Mouse (Mus musculus) B cell, adult 2 months (primary cell): ENCODE data around the gene Gm45062.

Experiments used
- DNase-seq, 2 experiments: peaks; one replicate each; pipeline ENCODE4 v3.0.0; 2022

Gene Gm45062

DNA sequence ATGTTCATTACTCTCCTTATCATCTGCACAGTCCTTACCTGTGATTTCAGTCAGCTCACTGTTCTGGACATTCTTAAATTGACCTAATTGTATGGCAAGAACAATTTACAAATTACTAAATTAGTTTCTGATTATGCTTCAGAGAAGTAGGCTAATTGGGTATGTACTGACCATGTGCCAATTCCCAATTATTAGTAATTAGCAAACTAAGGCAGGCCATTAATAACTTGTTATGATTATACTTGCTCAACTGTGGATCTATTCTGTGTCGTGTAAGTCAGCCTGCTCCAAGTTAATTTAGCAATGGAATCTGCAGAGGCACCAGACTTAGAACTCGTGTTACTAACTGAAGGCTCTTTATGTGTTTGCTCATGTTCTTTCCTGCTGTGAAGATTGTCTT, 113.8 kb downstream of the Gm45062 start:
- no peak for DNase-seq

DNA sequence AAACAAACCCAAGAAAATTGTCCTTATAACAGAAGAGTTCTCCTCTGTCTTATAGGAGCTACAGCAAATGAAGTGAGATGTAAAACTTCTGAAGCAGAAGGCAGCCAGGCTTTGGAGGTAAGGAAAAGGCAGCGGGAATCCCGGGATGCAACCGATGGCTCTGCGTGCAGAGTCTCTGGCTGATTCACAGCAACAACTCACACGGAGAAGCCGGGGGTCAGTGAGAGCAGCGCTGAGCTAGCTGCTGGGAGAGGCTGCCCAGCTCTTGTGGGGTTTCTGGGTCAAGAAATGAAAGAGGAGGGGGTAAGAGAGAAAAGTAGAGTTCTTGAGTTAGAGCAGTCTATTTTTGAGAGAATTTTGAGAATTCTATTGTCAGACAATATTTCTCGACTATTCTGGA, 114.6 kb downstream of the Gm45062 start:
- no peak for DNase-seq

DNA sequence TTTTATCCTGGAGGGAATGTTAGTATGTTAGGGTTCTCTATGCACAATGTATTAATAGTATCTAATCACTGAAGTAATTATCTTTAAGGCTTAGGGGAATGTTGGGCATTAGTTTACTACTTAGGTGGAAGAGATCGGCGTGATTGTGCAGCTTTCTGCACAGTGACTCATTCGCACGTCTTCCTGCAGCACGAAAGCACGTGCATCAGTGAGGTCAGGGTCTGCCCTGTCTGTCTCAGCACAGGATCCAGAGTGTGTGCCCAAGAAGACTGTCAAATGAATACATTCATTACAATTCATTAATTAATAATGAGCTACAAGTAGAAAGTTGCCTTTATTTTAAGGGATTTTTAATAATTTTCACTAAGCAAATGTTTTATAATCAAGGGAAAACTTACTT, 115.0 kb downstream of the Gm45062 start:
- DNase-seq = no peak

DNA sequence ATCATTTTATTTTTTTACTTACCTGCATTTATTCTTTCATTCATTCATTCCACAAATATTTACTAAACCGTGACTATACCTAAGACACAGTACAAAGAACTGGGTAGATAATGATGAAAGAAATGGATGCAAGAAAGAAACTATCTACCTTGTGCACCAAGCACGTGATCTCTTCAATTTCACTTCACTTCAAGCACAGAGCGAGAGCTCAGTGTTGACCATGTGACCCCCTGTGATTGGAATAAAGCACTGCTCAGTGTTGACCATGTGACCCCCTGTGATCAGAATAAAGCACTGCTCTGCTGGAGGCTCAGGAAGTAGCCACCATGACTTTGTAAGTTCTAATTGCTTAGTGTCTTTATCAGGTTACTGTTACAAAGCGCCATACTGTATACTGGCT, 115.5 kb downstream of the Gm45062 start:
- no peak for DNase-seq

DNA sequence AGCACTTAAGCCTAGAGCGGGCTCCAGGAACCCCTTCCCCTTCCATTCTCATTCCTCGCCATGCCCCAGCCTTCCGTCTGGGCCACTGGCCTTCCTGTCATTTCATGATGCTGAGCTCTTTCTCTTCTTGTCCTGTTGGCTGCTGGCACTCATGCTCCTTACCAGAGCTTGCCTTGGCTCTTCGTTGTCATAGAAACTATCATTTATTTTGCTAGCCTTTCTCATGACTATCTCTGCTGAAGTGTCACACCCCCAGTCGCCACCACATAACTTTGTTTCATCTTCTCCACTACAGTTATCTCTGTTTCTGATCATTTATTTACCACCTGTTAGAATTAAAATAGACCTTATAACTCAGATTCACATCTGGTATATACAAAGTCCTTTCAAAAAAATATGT, 117.1 kb downstream of the Gm45062 start:
- DNase-seq = no peak

DNA sequence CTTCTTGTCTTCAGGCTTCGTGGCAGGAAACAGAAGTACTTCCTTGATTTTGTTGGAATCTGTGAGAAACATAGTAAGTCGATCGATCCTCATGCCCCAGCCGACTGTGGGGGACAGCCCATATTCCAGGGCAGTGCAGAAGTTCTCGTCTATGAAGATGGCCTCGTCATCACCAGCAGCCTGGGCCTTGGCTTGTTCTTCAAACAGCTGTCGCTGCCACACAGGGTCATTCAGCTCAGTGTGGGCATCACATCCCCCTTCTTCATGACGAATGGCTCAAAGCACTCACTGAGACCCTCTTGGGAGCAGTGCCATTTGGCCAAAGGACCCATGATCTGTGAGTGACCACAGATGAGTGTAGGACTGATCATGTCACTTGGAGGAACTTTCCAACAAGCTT, 118.4 kb downstream of the Gm45062 start:
- DNase-seq = no peak

DNA sequence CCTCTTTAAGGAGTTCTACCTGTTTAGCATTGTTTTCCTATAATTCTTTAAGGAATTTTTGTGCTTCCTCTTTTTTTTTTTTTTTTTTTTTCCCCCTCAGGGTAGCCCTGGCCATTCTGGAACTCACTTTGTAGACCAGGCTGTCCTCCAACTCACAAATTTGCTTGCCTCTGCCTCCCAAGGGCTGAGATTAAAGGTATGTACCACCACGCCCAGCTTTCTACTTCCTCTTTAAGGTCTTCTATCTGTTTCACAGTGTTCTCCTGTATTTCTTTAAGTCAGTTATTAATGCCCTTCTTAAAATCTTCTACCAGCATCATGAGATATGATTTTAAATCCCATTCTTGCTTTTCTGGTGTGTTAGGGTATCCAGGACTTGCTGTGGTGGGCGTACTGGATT, 130.1 kb downstream of the Gm45062 start:
- peak; percentile 15 to 39 for DNase-seq

DNA sequence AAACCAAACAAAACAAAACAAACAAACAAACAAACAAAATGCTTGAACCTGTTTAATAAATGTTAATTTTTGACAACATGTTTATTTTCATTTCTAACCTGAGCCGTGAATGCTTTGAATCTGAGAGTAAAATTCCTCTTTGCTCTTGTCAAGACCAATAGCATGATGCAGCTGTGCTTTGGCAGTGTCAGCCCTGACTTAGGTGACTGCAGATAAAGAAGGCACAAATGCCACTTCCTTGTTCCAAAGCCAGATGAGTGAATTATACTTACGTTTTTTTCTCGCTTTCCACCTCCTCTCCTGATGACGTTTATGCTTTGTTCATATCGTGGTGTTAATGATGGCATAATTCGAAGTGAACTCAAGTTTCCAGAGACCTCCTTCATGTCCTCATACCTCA, 131.0 kb downstream of the Gm45062 start:
- DNase-seq = no peak

DNA sequence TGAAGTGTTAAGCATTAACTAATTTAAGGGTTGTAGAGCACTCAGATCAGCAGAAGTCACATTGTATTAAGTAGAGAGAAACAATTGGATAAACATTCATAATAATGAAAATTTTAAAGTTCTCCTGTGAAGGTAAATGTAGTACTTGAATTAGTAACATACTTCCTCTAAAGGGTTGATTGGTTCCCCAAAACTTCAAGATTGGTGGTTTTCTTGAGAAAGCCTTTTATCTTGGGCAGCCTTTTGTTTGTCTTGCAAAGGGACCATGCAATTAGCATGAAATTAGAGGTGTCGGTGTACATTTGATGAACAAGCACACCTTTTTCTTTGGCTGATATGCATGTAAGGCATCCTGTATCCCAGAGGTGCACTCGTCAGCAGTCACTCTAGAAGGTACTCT, 131.7 kb downstream of the Gm45062 start:
- DNase-seq = no peak

DNA sequence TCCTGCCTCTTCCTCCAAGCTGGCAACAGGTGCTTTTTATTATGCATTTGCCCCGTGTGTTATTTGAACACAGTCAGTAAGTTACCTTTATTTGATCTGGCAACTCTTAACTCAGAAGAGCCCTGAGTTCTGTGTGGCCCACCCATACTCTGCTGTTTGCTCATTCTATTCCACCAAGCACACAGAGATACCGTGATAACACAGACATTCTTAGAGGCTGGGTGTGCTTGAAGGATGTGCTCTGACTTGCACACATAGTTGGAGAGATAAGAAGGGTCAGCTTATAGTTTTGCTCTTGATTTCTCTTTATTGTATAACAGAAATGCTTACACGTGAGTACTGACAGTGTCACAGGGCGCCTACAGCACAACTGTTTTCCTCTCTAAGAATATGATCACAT, 133.8 kb downstream of the Gm45062 start:
- no peak for DNase-seq

DNA sequence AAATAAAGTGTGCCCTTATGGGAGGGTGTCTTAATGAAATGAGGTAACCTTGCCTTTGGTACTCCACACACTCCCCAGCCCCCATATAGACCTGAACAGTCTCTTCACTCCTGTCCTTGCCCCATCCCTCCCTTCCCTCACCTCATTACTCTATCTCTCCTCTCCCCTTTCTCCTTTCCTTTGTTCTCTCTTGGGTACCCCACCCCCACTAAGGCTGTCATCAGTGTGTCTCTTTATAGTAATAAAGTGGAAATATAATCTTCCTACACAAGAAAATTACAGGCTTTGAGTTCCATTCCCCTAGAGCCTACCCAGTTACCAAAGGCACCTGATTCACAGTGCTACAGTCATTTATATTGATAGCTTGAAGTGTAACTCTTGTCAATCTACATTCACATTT, 134.8 kb downstream of the Gm45062 start:
- DNase-seq = no peak

DNA sequence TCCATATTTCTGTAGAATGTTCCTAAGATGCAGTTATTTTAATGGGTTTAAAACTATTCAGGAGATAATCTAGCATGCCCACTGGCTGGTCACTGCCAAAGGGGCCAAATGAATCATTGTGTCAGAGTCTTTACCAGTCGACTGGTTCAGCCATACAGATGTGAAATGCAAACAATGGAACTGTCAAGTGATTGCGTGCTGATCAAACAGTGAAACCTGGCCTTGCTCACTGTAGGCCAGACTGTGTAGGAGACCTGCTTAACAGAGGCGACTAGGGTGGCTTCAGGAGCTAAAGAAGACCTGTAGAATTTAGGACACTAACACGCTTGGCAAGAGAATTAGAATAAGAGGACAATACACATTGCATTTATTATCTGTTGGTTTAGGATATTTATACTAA, 135.8 kb downstream of the Gm45062 start:
- no peak for DNase-seq

DNA sequence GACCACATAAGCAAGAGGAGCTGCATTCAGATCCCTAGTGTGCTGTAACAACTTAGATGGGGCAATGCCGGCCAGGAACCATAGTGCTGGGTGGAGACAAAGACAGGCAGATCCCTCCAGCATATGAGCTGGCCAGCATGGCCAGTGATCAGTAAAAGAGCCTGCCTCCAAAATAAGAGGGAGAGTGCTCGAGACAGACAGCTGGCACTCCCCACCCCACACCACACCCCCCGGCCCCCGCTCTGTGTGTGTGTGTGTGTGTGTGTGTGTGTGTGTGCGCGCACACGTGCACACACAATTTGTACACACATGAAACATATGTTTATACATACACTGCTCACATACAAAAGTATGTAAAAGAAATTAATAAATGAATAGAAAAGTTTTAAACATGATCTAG, 138.0 kb downstream of the Gm45062 start:
- DNase-seq = no peak

DNA sequence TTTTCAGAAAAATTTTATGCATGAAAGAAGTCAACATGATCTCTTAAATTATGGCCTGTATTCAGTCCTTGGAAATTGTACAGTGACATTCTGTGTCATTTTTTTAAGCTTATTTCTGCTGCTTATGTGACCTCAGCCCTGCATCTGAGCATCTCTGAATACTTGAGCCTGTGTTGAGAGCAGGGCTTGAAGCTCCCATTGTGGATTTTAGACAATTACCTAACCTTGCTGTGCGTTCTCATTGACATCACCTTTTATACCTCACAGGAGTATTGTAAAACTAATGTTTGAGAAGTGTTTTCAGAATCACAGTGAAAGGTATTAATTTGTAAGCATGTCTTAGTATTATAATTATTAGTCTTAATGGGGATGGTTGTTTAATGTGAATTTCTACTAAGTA, 140.5 kb downstream of the Gm45062 start:
- DNase-seq = no peak

DNA sequence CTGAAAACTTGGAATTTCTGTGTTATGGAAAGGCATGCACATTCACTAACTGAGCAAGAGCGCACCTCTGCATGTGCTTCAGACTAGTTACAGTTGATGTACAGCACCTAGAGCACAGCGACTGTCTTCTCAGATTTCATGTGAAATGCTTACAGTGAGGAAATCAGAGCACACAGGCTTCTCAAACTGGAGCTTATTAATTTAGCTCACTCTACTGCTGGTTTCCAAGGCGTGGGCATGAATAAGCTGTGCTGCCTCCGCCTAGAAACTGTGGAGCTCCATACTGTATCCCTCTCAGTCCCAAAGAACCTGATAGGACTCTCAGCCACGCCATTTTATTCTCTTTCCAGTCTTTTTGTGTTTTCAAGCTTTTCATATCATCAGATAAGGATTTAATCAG, 143.9 kb downstream of the Gm45062 start:
- no peak for DNase-seq

DNA sequence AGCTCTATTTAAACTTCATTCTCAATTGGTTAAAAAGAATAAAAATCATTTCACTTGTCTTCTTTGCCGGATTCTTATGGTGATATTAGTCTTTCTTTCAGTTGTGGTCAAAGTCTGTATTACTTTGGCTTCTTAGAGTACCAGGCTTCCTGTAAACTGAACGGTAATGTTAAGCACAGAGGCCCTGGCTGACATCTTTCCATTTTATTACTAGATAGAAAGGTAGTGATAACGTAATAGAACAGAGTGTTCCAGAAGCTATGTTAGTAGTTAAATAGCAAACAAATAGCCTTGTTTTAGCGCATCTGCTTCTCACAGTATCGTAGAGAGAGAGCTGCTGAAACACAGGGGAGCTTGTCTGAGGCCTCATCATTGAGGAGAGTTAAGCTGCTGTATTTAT, 146.6 kb downstream of the Gm45062 start:
- no peak for DNase-seq

DNA sequence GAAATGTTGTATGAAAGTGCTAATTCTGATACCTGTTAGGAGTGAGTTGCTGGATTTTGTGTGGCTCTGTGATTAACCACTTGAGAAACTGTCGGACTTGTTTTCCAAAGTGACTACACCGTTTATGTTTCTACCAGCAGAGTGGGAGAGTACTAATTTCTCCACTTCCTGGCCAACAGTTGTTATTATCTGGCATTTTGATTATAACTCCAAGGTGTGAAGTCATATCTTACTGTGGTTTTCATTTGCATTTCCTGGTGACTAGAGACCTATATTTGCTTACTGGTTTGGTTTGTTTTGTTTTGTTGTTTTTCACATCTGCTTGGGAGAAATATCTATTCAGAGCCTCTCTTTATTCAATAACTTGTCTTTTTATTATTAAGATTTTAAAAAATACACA, 149.1 kb downstream of the Gm45062 start:
- no peak for DNase-seq

DNA sequence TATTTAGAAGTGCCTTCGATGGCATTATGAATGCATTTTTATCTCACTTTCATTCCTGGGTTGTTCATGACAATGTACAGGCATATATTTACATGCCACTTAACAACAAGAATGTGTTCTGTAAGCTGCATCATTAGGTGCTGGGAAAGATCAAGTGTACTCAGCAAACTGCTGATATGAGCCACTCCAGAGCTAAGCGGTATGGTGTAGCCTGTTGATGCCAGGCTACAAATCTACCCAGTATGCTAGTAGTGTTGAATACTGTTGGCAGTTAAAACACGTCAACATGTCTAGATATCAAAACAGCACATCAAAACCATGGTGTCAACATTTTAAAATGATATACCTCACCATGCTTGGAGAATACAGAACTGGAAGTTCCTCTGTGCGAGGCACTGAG, 150.6 kb downstream of the Gm45062 start:
- DNase-seq = no peak

DNA sequence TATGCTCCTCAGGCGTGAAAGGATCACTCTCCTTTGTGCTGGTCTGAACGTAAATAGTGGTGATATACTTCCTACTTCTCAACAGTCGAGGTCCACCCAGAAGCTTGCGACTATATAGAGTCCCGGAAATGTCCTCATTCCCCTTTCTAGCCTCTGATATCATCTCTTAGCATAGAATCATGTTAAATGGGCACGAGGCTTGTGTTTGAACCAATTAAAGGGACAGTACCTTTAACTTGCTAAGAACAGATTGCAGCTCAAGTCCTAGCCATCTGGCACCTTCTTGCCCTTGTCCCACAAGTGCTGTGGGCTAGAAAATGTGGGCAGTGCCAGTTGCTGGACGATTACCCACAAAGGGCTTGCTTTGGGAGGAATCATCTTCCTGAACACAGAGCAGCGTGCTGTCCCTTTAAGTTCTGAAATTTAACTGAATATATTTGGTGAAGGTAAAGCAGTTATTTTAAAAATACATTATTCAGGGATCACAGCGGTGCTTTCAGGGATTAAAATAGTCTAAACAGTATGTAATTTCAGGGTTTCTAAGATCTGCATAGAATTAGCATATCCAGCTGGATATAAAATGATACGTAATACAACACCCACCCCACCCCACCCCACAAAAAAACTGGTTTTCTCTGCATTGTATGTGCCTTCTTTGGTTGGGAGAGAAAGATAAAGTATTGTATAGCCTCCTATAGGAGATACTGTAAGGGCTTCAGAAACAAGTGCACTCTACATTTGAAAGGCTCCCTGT, 153.8 kb downstream of the Gm45062 start:
- no peak for DNase-seq

DNA sequence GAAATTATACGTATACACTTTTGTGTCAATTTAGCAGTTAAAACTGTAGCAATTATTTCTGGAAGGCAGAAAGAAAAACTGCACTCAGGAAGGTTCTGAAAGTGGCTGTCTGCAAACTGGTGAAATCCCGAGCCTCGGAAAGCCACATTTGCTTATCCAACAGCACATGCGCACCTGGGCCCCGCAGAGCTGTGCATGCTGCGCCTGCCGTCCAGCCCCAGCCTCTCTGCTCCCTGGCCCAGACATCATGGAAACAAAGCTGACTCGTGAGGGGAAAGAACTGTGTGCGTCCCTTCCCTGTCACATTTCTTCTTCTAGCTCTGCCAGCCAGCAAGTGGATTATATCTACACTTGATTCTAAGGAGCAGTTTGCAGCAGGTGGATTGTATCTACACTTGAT, 154.8 kb downstream of the Gm45062 start:
- no peak for DNase-seq

DNA sequence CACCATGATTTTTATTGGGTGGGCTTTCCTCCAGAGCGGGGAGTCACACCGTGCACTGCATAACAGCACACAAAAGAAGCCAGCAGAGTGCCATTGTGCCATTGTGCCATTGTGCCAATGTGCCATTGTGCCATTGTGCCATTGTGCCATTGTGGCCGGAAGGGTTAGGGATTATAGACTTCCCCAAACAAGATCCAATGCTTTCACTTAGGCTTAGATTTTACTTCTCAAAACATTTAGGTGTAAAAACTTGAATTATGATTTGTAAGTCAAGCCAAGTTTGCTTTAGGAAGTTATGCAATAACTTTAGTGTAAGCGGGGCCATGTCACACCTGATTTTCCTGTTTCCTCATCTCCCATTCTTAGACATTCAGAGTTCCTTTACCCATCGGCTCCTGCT, 156.6 kb downstream of the Gm45062 start:
- no peak for DNase-seq

DNA sequence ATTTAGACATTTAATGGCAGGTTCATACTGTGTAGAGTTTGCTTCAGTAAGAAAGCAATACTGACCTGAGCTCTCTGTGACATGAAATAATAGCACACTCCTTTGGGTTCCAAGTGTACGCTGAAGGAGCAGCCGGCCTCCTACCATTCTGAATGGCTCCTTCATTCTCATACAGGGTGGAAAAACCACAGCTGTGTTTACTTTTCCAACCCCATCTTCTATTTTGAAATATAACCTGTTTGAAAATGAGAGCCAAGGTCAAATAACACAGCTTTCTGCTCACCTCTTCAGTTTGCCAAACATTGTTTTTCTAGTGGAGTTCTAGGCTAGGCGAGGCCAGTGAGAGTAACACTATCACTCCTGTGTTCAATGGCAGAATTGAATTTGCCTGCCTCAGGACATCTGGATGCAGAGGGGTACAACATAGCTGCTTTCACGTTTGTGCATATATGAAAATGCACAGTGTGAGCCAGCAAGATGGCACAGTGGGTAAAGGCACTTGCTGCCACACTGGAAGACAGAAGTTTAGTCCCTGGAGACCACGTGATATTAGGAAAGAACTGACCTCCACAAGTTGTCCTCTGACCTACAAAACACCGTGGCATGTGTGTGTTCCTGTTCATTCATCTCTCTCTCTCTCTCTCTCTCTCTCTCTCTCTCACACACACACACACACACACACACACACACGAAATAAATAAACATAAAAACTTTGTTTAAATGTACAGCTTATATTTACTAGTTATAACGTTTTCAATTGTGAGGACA, 157.7 kb downstream of the Gm45062 start:
- DNase-seq = no peak

DNA sequence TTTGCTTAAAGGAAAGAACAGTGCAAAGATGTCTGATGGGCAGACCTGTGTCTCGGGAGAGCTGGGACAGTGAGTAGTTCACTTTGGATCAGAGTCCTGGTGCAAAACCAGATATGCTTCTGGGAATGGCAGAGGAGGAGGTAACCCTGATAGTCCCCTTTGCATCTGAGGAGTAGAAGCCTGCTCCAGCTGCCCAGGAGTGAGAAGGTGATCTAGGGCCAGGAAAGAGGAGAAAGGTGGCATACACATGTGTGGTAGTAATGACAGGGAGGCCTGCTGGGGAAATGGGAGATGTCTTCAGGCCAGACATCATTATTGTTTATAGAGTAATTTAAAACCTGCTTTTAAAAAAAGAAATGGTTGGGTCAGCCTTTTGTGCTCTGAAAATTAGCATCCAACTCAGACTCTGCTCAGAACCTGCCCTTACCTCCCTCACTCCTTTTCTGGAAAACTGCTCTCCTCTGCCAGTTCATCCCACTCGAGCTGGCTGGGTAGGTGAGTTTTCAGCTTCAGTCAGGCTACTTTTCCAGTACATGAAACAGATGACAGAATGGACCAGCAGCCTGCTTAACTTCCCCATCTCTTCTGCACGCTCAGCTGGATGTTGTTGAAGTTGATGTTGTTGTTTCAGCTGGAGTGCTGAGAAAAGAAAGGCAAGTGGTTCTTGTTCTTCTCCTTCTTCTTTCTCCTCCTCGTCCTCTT, 160.4 kb downstream of the Gm45062 start:
- no peak for DNase-seq

DNA sequence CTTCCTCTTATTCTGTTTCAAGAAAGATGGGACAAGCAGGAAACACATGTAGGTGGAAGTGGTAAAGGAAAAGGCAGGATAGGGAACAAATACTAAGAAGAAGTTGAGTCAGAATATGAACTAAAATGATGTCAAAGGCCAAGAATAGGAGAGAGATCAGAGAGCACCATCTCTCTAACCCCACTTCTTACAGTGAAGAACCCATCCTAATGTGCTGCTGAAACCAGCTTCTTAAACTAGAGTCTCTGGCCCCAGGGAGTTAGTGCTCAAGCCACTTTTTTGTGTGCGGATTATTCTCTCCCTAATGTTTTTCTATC, 160.9 kb downstream of the Gm45062 start:
- no peak for DNase-seq
